Mouse (Mus musculus): Measurements from ENCODE around the gene Rcc1.

Gene Rcc1

GRCm38 (mm10) chr4:132353481-132353885 is at the start of gene Rcc1:
TSS of gene Rcc1 (minus strand) at chr4:132353605.
- DNase-seq, result peak; percentile 93

GRCm38 (mm10) chr4:132401016-132401415 is 47.6 kb upstream of the Rcc1 start:
- no peak for DNase-seq

- no peak for DNase-seq
These were observed 45.5 kb upstream of the Rcc1 start for GRCm38 (mm10) chr4:132398863-132399262.

GRCm38 (mm10) chr4:132398045-132398774 is 44.8 kb upstream of the Rcc1 start:
- no peak for DNase-seq

GRCm38 (mm10) chr4:132397120-132397519 is 43.7 kb upstream of the Rcc1 start:
- DNase-seq, result no peak

- DNase-seq, result no peak
These were observed 42.8 kb upstream of the Rcc1 start for GRCm38 (mm10) chr4:132396251-132396650.

GRCm38 (mm10) chr4:132391063-132391740 is 37.8 kb upstream of the Rcc1 start:
- no peak for DNase-seq

GRCm38 (mm10) chr4:132389302-132389701 is 35.9 kb upstream of the Rcc1 start:
- DNase-seq, result no peak

GRCm38 (mm10) chr4:132387617-132388016 is 34.2 kb upstream of the Rcc1 start:
- DNase-seq, result peak; percentile 27

GRCm38 (mm10) chr4:132386846-132387245 is 33.4 kb upstream of the Rcc1 start:
- no peak for DNase-seq

GRCm38 (mm10) chr4:132385771-132386410 is 32.5 kb upstream of the Rcc1 start:
- DNase-seq, result no peak

GRCm38 (mm10) chr4:132383455-132383854 is 30.1 kb upstream of the Rcc1 start:
- no peak for DNase-seq

- no peak for DNase-seq
These were observed 28.9 kb upstream of the Rcc1 start for GRCm38 (mm10) chr4:132382296-132382695.

- DNase-seq, result no peak
These were observed 27.7 kb upstream of the Rcc1 start for GRCm38 (mm10) chr4:132380965-132381616.

GRCm38 (mm10) chr4:132373820-132374219 is 20.4 kb upstream of the Rcc1 start:
- no peak for DNase-seq

- DNase-seq, result no peak
These were observed 16.7 kb upstream of the Rcc1 start for GRCm38 (mm10) chr4:132369953-132370750.

GRCm38 (mm10) chr4:132367480-132368201 is 14.2 kb upstream of the Rcc1 start:
- no peak for DNase-seq

GRCm38 (mm10) chr4:132365450-132366060 is 12.2 kb upstream of the Rcc1 start:
- DNase-seq, result no peak

- DNase-seq, result no peak
These were observed 10.1 kb upstream of the Rcc1 start for GRCm38 (mm10) chr4:132363487-132363886.

- no peak for DNase-seq
These were observed 6.1 kb upstream of the Rcc1 start for GRCm38 (mm10) chr4:132359510-132359909.

- peak; percentile 75 for DNase-seq
These were observed 2.8 kb upstream of the Rcc1 start for GRCm38 (mm10) chr4:132356170-132356569.

Measured in thymus, postnatal 4 days (tissue).